Mouse (Mus musculus) C2C12 (cell line): ENCODE results near the gene Vps4b.

Source experiments
- CTCF ChIP-seq: IDR thresholded peaks from one replicate; pipeline ENCODE4 v1.5.1; 2011; ENCODE audit not compliant: control insufficient read depth, insufficient read depth, insufficient read length
- MYOD1 ChIP-seq: IDR thresholded peaks from one replicate; pipeline ENCODE4 v1.6.1; 2011; ENCODE audit warnings: low read depth; ENCODE audit not compliant: control insufficient read depth, insufficient read length

- TF ChIP-seq CTCF, result no peak
- no peak for TF ChIP-seq MYOD1
Measured at GRCm38 (mm10) chr1:106748555-106749315, 47.8 kb downstream of the Vps4b start.
